Mouse (Mus musculus) erythroid progenitor cell, adult 5-6 weeks (primary cell): ENCODE data around the gene Coro7. TPM values are rescaled to one million over a fixed set of nuclear protein-coding genes. Genes with fewer than 3 reads are reported as not detected.
A peak's percentile ranks its signal among the peaks of the same experiment; 100 is the strongest.

Experiments used
- ATAC-seq: replicated peaks from 2 replicates; pipeline ENCODE4 v1.8.0; 2016; ENCODE audit warnings: moderate number of reproducible peaks, mild to moderate bottlenecking, moderate TSS enrichment, inconsistent platforms; ENCODE audit not compliant: poor library complexity, low FRiP score, severe bottlenecking
- total RNA-seq, 2 experiments: library from RNA; stranded (forward) in 1 of 2; stranded (reverse) in 1 of 2; fragments of 150-400 nt in 1 of 2; fragments of 186-747, 209-891 nt in 1 of 2; gene quantifications; 2 replicates each; pipeline versions ENCODE4 v1.2.3 to v1.2.4; 2015 to 2017; ENCODE audit warnings: low replicate concordance in 2 of 2

Gene Coro7
- total RNA-seq, 2 experiments from 2014 or later = 14.8 to 36.5 TPM

DNA sequence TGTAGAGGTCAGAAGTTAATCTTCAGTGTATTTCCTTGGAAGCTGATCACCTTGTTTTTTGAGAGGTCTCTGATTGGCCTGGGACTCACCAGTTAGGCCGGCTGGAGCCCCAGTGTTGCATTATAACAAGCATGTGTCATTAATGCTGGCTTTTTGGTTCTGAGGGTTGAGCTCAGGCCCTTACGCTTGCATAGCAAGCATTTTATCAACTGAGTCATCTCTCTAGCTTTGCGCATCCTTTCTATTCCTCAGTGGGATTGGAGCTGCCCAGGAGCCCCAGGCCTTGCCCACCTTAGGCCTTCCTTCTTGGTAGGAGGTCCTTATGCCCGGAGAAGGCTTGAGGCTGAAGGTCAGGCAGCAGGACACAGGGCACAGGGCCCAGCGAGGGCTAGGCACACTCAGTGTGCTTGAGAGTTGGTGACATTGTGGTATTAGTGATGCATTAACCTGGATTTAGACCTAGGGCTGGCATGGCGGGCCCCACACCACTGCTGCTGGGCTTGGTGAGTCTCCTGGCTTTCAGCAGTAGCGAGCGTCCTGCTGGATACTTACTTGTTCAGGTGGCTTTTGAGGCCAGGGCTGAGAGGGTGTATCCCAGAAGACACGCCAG is 78.8 kb downstream of the Coro7 start:
- ATAC-seq = no peak

DNA sequence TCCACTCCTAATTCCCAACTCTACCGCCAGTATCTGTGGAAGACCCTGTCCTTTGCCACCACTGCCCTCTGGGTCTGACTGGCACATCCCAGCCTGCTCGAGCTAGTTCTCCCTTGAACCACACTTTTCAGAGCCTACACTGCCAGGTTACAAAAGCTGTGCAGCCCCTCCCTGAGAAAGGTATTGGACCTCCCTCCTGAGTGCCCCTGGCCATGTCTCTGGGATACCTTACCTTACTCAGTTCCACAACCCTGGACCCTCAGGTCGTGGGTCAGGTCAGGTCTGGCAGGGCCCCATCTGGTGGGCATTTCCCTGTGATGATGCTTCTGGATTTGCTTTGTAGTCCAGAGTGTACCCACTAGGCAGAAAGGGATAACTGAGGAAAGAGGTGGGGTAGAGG is 80.0 kb downstream of the Coro7 start:
- no peak for ATAC-seq

- no peak for ATAC-seq
Measured at GRCm38 (mm10) chr16:4598891-4599543, 80.6 kb downstream of the Coro7 start.

DNA sequence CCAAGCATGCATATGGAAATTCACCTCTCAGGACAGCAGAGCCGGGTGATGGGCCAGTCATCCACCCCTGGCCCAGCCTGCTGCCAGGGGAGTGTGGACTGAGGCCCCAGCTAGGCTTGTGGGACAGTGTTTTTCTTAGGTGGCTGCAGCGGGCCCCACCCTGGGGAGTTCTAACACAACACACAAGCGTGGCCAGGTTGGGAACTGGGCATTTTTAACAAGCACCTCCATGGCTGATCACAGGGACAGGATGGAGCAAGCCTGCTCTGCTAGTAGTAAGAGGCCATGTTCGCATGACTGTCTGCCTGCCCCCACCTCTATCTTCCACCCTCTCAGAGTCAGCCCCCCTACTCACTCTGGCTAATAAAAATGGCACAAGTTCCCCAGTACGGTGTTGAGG is 81.5 kb downstream of the Coro7 start:
- no peak for ATAC-seq

- no peak for ATAC-seq
Measured at GRCm38 (mm10) chr16:4597296-4597695, 82.3 kb downstream of the Coro7 start.

- no peak for ATAC-seq
Measured at GRCm38 (mm10) chr16:4596836-4597235, 82.7 kb downstream of the Coro7 start.

- no peak for ATAC-seq
Measured at GRCm38 (mm10) chr16:4596141-4596728, 83.3 kb downstream of the Coro7 start.

DNA sequence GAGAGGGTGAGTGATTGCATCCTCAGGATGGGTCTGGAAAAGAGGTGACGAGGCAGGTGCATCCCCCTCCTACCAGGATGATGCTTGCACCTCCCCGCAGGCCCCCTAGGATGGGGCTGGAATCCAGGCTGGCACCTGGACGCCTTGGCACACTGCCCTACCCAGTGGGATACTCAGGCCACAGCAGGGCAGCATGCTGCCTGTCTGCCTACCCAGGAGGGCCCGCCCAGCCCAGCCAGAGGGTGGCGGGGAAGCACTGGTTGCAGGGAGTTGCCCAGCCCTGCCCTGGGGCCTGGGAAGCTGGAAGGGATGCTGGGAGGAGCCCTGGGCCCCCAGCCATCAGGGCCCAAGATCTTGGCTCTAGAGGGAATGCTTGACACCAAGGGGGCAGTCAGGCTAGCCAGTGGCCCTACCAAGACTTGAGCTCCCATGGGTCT is 84.0 kb downstream of the Coro7 start:
- ATAC-seq = peak; percentile 23; the same call in 1 of the 2 replicates

GRCm38 (mm10) chr16:4594814-4595526 is 84.6 kb downstream of the Coro7 start:
- no peak for ATAC-seq

DNA sequence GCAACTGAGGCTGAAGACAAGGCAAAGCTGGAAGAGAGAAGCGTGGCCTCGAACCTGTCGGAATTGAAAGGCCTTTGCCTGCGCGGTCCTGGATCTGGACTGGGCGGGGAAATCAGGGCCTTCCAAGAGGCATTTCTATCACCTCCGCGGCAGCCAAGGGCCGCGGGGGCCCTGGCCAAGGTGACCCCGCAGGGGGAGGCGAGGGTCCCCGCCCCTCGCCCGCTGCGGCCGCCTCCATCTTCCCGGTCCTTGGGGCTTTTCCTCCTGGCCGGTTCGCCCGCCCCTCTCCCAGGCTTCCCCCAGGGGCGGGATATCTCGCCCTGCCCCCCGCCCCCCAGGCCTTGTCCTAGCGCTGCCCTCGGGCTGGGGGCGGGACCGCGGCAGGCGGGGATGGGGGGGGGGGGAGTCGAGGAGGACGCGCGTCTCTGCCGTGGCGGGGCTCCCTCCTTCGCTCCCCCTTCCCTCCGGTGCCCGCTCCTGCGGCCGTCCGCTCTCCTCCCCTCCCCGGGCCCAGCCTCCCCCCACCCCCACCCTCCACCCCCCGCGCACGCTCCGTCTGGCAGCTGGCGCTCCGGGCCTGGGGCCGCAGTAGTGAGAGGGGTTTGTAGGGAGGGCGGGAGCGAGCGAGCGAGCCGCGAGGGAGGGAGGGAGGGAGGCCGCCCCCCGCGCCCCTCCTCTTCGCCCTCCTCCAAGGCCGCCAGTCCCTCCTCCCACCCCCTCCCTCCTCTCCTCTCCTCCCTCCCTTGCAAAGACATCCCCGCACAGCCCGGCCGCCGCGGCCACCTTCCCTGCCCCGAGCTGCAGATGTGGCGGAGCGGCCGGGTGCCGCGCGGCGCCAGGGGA is 85.4 kb downstream of the Coro7 start, which contains the start of gene Glis2:
Gene Glis2, plus strand, starts transcription at position 743 of the 843 bp plus-strand sequence.
- ATAC-seq = no peak

DNA sequence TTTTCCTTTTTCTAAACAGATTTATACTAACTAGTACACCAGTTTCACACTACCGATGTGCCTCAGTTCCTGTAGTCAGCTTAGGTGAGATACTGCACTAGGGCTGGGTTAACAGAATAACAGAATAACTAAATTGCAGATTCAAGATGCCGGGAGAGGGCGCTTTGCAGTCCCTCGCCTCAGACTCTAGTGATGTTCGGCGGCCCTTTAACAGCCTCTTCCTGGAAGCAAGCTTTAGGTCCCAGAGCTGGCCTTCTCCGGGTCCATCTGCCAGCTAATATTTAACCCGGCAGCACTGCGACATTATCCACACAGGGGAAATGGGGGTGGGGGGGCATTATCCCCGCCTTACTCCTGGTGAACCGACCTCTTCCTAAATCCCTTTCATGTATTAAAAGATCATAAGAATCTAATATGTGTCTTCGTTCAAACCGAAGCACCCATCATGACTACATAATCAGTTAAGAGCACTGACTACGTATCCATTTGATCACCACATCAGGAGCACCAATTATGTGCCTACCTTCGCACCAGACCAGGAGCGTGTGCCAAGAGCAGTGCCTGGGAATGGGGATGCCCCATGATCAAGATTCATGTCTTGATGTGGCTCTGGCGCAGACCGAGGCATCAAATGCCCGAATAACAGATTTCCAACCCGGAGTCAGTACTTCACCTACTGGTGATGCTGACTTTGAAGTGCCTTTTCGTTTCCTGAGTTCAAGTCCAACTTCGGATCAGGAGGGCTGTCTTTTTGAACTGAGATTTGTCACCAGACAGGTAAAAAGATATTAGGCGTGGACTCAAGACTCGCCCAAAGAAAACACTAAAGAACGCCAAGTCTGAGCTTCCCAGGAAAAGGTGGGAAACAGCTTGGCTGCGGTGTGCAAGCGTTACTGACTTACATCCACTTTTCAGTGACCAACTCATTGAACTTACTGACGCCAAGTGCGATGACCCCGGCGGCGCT is 86.4 kb downstream of the Coro7 start:
- no peak for ATAC-seq

GRCm38 (mm10) chr16:4590236-4590635 is 89.3 kb downstream of the Coro7 start:
- no peak for ATAC-seq

DNA sequence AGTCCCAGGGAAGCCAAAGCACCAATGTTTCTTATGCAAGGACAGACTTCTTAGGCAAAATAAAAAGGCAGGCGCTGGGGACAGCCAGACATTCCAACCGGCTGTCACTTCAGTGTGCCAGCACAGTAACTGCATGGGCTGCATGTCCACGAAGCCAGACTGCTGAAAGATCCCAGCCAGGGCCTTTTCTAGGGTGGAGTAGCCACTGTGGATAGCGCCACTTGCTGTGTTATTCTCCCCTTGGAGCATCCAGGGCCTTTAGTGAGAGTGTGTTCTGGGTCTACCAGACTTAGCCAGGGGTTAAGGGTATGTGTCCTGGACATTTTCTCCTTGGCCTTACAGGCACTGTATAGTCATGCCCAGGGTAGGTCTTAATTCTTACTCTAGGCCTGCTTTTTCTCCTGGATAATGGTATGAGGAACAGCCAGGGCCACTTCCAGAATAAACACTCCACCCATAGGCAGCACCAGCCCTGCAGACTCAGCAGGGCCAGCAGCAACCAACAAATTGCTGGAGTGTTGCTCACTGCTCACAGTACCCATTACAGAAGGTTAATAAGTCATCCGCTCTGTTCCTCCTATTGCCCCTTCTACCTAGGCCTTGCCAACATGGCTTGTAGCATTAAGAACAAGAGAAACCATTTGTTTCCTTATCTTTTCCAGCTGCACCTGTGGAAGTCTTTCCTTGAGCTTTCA is 91.9 kb downstream of the Coro7 start:
- ATAC-seq = no peak

GRCm38 (mm10) chr16:4586531-4587123 is 93.0 kb downstream of the Coro7 start:
- peak; percentile 99 for ATAC-seq

DNA sequence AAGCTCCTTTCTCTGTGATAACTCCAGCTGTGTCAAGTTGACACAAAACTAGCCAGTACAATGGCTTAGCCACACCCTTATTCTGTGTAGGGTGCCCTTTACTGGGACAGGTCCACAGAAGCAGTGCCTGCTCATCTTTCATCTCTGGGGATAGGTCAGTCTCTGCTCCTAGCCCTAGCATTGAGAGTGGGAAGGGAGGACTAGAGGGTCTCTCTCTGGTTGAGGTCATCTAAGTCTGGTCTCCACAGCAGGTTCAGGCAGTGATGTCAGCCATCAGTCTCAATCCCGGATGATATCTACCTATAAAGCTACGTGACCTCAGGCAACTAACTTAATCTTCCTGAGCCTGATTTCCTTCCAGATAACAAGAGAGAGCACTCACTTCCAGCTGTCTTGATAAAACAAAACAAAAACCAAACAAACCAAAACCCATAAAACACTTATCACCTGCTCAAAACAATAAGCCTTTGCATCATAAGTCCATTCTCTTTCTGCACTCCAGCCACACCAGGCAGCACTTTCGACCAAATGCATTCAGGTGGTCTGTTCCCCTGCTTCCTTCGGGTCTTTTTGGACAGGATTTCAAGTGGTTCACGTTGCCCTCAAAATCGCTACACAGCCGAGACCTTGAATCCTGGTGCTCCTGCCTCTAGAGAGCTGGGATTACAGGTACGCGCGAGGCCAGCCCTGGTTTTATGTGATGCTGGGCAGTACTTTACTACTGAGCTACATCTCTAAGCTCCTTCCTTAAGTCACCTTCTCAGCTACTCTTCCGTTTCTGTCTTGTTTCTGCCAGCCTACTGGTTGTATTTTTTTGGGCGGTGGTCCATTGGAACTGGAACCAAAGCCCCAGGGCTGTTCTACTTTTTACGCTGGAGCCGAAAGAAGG is 93.7 kb downstream of the Coro7 start:
- ATAC-seq = no peak; the same call in 1 of the 2 replicates

DNA sequence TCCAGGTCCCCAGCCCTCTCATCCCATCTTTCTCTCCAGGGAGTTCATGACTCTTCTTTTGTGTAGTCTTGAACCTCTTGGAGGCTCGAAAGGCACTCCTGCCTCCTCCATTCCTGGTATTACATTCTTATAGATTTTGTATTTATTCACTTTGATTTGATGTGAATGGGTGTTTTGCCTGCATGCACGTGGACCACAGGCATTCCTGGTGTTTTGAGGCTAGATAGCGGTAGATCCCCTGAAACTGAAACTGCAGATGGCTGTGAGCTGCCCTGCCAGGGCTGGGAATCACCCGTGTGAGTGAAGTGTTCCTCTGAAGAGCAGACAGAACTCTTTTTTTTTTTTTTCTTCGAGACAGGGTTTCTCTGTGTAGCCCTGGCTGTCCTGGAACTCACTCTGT is 95.1 kb downstream of the Coro7 start:
- ATAC-seq = no peak

DNA sequence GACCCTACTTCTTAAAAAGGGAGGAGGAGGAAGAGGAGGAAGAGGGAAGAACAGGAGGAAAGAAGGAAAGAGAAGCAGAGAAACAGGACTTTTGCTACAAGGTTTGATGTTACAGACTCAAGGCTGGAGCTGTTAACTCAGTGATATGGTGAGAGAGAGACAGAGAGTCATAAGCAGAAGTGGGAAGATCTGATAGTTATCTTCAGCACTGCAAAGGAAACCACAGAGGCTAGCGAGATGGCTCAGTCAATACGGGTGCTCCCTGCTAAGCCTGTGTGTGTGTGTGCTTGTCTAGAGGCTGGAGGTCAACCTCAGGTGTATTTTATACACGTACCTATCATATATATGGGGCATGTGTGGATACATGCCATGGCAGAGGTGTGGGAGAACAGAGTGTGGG is 95.8 kb downstream of the Coro7 start:
- no peak for ATAC-seq
